ENCODE assay signal across 8 mouse cellular contexts in genomic region chr5:35921141-35921540, GRCm38 (mm10). TPM values are rescaled to one million over a fixed set of nuclear protein-coding genes. Genes with fewer than 3 reads are reported as not detected.
DNase-seq lines count a peak whose midpoint lies in the region; ATAC-seq lines count a peak whose summit lies in the region.

No protein-coding gene starts in this region.

- H3K9ac ChIP-seq in heart, embryonic 12.5 days, result peak overlapping the region; percentile 69
- H3K9ac ChIP-seq in lung, embryonic 16.5 days (ENCODE audit: low read length), result peak overlapping the region; percentile 46
- no peak overlapping the region for H3K9ac ChIP-seq in hindbrain, embryonic 15.5 days
- H3K9ac ChIP-seq in neural tube, embryonic 15.5 days (replicated peaks), result no peak overlapping the region

- intact Hi-C loops in heart, postnatal 36 days (cut with DNase I), result no loop called here

- peak overlapping the region; percentile 60 for H3K4me2 ChIP-seq in heart, embryonic 12.5 days
- peak overlapping the region; percentile 57 for H3K4me2 ChIP-seq in lung, embryonic 16.5 days (ENCODE audit: low read depth, low read length)
- no peak overlapping the region for H3K4me2 ChIP-seq in hindbrain, embryonic 15.5 days
- H3K4me2 ChIP-seq in neural tube, embryonic 15.5 days, result peak overlapping the region; percentile 1; the same call in 1 of the 2 replicates

- H3K27me3 ChIP-seq in heart, embryonic 12.5 days (replicated peaks), result no peaks in the 10 kb centered on the region
- no peaks in the 10 kb centered on the region for H3K27me3 ChIP-seq in lung, embryonic 16.5 days (ENCODE audit: control insufficient read depth, insufficient read depth, low read depth, low read length)
- H3K27me3 ChIP-seq in hindbrain, embryonic 15.5 days, result no peaks in the 10 kb centered on the region
- H3K27me3 ChIP-seq in neural tube, embryonic 15.5 days (replicated peaks), result no peaks in the 10 kb centered on the region

- peak overlapping the region; percentile 100 for H3K27ac ChIP-seq in heart, embryonic 12.5 days (ENCODE audit: poor library complexity, severe bottlenecking)
- H3K27ac ChIP-seq in lung, embryonic 16.5 days (ENCODE audit: low read length), result peak overlapping the region; percentile 96
- 0 out of 2 replicates have a peak overlapping the region, but pooled peaks have one; percentile 23 for H3K27ac ChIP-seq in hindbrain, embryonic 15.5 days (replicated peaks)
- peak overlapping the region; percentile 51; the same call in 1 of the 2 replicates for H3K27ac ChIP-seq in neural tube, embryonic 15.5 days (replicated peaks)

- H3K9me3 ChIP-seq in heart, embryonic 12.5 days (replicated peaks), result no peaks in the 10 kb centered on the region
- H3K9me3 ChIP-seq in lung, embryonic 16.5 days (ENCODE audit: control insufficient read depth, low read length), result no peaks in the 10 kb centered on the region
- H3K9me3 ChIP-seq in hindbrain, embryonic 15.5 days, result no peaks in the 10 kb centered on the region
- H3K9me3 ChIP-seq in neural tube, embryonic 15.5 days (replicated peaks), result no peaks in the 10 kb centered on the region

- 31% methylated on average over 6 of the region's 6 CpGs for WGBS in heart, embryonic 12.5 days
- WGBS in lung, embryonic 16.5 days, result 23% methylated on average over 6 of the region's 6 CpGs
- WGBS in hindbrain, embryonic 15.5 days, result 80% methylated on average over 6 of the region's 6 CpGs
- WGBS in neural tube, embryonic 15.5 days, result 89% methylated on average over 6 of the region's 6 CpGs

- ATAC-seq in heart, embryonic 12.5 days (ENCODE audit: insufficient number of reproducible peaks, low FRiP score), result no peak
- no peak for ATAC-seq in lung, embryonic 16.5 days (ENCODE audit: low read depth)
- ATAC-seq in hindbrain, embryonic 15.5 days (ENCODE audit: low FRiP score, low read depth), result no peak
- ATAC-seq in neural tube, embryonic 15.5 days (ENCODE audit: low FRiP score), result no peak

- no peak overlapping the region for H3K4me3 ChIP-seq in heart, embryonic 12.5 days
- no peak overlapping the region for H3K4me3 ChIP-seq in lung, embryonic 16.5 days (ENCODE audit: low read length)
- no peak overlapping the region for H3K4me3 ChIP-seq in hindbrain, embryonic 15.5 days
- H3K4me3 ChIP-seq in neural tube, embryonic 15.5 days (replicated peaks), result no peak overlapping the region

- no peaks in the 10 kb centered on the region for H3K36me3 ChIP-seq in heart, embryonic 12.5 days
- no peaks in the 10 kb centered on the region for H3K36me3 ChIP-seq in lung, embryonic 16.5 days (ENCODE audit: control insufficient read depth, insufficient read depth, low read length)
- no peaks in the 10 kb centered on the region for H3K36me3 ChIP-seq in hindbrain, embryonic 15.5 days
- no peaks in the 10 kb centered on the region for H3K36me3 ChIP-seq in neural tube, embryonic 15.5 days

- no peak for DNase-seq in heart, postnatal 36 days
- DNase-seq in lung, postnatal 36 days, result no peak
- no peak for DNase-seq in layer of hippocampus, adult 9-10 months (ENCODE audit: low spot score)
- no peak for DNase-seq in thymus, postnatal 10 days (ENCODE audit: low spot score in 2 of 2)

- H3K4me1 ChIP-seq in heart, embryonic 12.5 days (replicated peaks), result peaks cover 95% of the 10 kb centered on the region
- peaks cover 73% of the 10 kb centered on the region for H3K4me1 ChIP-seq in lung, embryonic 16.5 days (replicated peaks; ENCODE audit: control insufficient read depth, insufficient read depth, low read length)
- peaks cover 88% of the 10 kb centered on the region for H3K4me1 ChIP-seq in hindbrain, embryonic 15.5 days (replicated peaks)
- H3K4me1 ChIP-seq in neural tube, embryonic 15.5 days, result peaks cover 84% of the 10 kb centered on the region

RNA-seq across cellular contexts. Expression of gene Afap1, which starts 28.0 kb away (rescaled TPM):
- polyA plus RNA-seq in heart, embryonic 12.5 days (2016; fragmentation: Nextera tagmentation; extraction: Ambion mirVana), result 30.5 and 33.1 TPM in 2 replicates
- 10 to 100 TPM; 20.8 to 20.9 TPM for total RNA-seq in heart, postnatal 36 days (2021)
- 19.4 and 20.8 TPM in 2 replicates for polyA plus RNA-seq in lung, embryonic 16.5 days (2015; fragmentation: Nextera tagmentation; extraction: Ambion mirVana)
- polyA plus RNA-seq in hindbrain, embryonic 15.5 days (2015; fragmentation: Nextera tagmentation; extraction: Ambion mirVana), result 67.5 and 73.2 TPM in 2 replicates
- 50.8 and 57.0 TPM in 2 replicates for polyA plus RNA-seq in neural tube, embryonic 15.5 days (2015; fragmentation: Nextera tagmentation; extraction: Ambion mirVana)

Comparison
In these comparisons a context has a peak if more than half of its experiments do, and no peak if none do; other contexts are left out.
1. H3K27ac ChIP-seq: peak in every context shown above with its lines; median percentile 100 in heart, embryonic 12.5 days; 96 in lung, embryonic 16.5 days; 51 in neural tube, embryonic 15.5 days; 23 in hindbrain, embryonic 15.5 days.
2. H3K9ac ChIP-seq: peak in heart, embryonic 12.5 days (single experiment) and lung, embryonic 16.5 days (single experiment); none in hindbrain, embryonic 15.5 days (single experiment) and neural tube, embryonic 15.5 days (single experiment).